Mouse (Mus musculus) myocyte (in vitro differentiated cells): ENCODE measurements around the gene Rbm14.

Source experiments
- CEBPB ChIP-seq: IDR thresholded peaks from 2 replicates; pipeline ENCODE4 v1.6.1; 2011; ENCODE audit warnings: mild to moderate bottlenecking, moderate library complexity; ENCODE audit not compliant: poor library complexity, insufficient read depth, severe bottlenecking
- E2F4 ChIP-seq: IDR thresholded peaks from one replicate; pipeline ENCODE4 v1.6.1; 2011; ENCODE audit warnings: mild to moderate bottlenecking, control low read depth, moderate library complexity; ENCODE audit not compliant: insufficient read depth
- MAX ChIP-seq: IDR thresholded peaks from one replicate; pipeline ENCODE4 v1.6.1; 2011; ENCODE audit warnings: low read depth, mild to moderate bottlenecking, control low read depth
- MYOD1 ChIP-seq, 3 experiments: IDR thresholded peaks; one replicate each; pipeline ENCODE4 v1.6.1; 2011; ENCODE audit warnings: control low read depth in 2 of 3, low read depth in 2 of 3, mild to moderate bottlenecking in 2 of 3, moderate library complexity in 1 of 3; ENCODE audit not compliant: insufficient read length in 2 of 3, control insufficient read depth in 1 of 3
- MYOG ChIP-seq, 3 experiments: IDR thresholded peaks; one replicate each; pipeline ENCODE4 v1.6.1; 2011; ENCODE audit warnings: control low read depth in 2 of 3, low read depth in 2 of 3, mild to moderate bottlenecking in 2 of 3; ENCODE audit not compliant: insufficient read length in 2 of 3, control insufficient read depth in 1 of 3, insufficient read depth in 1 of 3
- POLR2A ChIP-seq: IDR thresholded peaks from one replicate; pipeline ENCODE4 v1.6.1; 2011; ENCODE audit warnings: low read depth, mild to moderate bottlenecking, control low read depth, moderate library complexity; ENCODE audit not compliant: insufficient read length
- POLR2AphosphoS2 ChIP-seq: IDR thresholded peaks from one replicate; pipeline ENCODE4 v1.6.1; 2011; ENCODE audit warnings: low read depth, control low read depth; ENCODE audit not compliant: insufficient read length
- REST ChIP-seq: IDR thresholded peaks from one replicate; pipeline ENCODE4 v1.6.1; 2011; ENCODE audit warnings: mild to moderate bottlenecking, control low read depth, moderate library complexity; ENCODE audit not compliant: insufficient read depth, insufficient read length
- SRF ChIP-seq: IDR thresholded peaks from one replicate; pipeline ENCODE4 v1.6.1; 2011; ENCODE audit warnings: low read depth; ENCODE audit not compliant: control insufficient read depth, insufficient read length
- TCF12 ChIP-seq: IDR thresholded peaks from one replicate; pipeline ENCODE4 v1.6.1; 2011; ENCODE audit warnings: mild to moderate bottlenecking, control low read depth; ENCODE audit not compliant: poor library complexity, insufficient read depth, severe bottlenecking
- USF1 ChIP-seq: IDR thresholded peaks from one replicate; pipeline ENCODE4 v1.6.1; 2011; ENCODE audit warnings: low read depth, mild to moderate bottlenecking, control low read depth, moderate library complexity

GRCm38 (mm10) chr19:4833977-4834376 lies 22.5 kb upstream of the Rbm14 start:
- TF ChIP-seq USF1: no peak
- TF ChIP-seq E2F4: no peak
- TF ChIP-seq POLR2AphosphoS2: no peak
- no peak for TF ChIP-seq POLR2A
- no peak for TF ChIP-seq MAX
- TF ChIP-seq MYOD1 (IDR thresholded peaks at IDR 0.05; ENCODE audit: control insufficient read depth in 1 of 3, insufficient read length in 2 of 3, low read depth in 2 of 3): no peak
- no peak for TF ChIP-seq TCF12
- TF ChIP-seq CEBPB: no peak
- TF ChIP-seq MYOG (IDR thresholded peaks at IDR 0.05; ENCODE audit: control insufficient read depth in 1 of 3, insufficient read depth in 1 of 3, insufficient read length in 2 of 3, low read depth in 2 of 3): no peak
- no peak for TF ChIP-seq REST
- TF ChIP-seq SRF: no peak
